Mouse (Mus musculus) hindbrain, embryonic 12.5 days (tissue): ENCODE measurements around the gene Sdk1. TPM values are rescaled to one million over a fixed set of nuclear protein-coding genes. Genes with fewer than 3 reads are reported as not detected.

ENCODE experiments used
- ATAC-seq: fragments of 200-750 bp; cut with Nextera tagmentation; 2 replicates; pipeline ENCODE4 v1.8.0; 2017; ENCODE audit warnings: moderate TSS enrichment; ENCODE audit not compliant: low FRiP score
- H3K27ac ChIP-seq: fragments of 300-500 bp; sonication (generic); 2 replicates; pipeline ENCODE4 v1.5.1; 2016; ENCODE audit warnings: mild to moderate bottlenecking
- H3K27me3 ChIP-seq: fragments of 300-500 bp; sonication (generic); 2 replicates; pipeline ENCODE4 v1.6.1; 2016; ENCODE audit warnings: mild to moderate bottlenecking
- H3K36me3 ChIP-seq: fragments of 300-500 bp; sonication (generic); 2 replicates; pipeline ENCODE4 v1.6.1; 2016; ENCODE audit warnings: mild to moderate bottlenecking
- H3K4me1 ChIP-seq: fragments of 300-500 bp; sonication (generic); 2 replicates; pipeline ENCODE4 v1.6.1; 2016
- H3K4me2 ChIP-seq: fragments of 300-500 bp; sonication (generic); replicated peaks from 2 replicates; pipeline ENCODE4 v1.6.1; 2016; ENCODE audit warnings: mild to moderate bottlenecking
- H3K4me3 ChIP-seq: fragments of 300-500 bp; sonication (generic); 2 replicates; pipeline ENCODE4 v1.5.1; 2016; ENCODE audit warnings: mild to moderate bottlenecking
- H3K9ac ChIP-seq: fragments of 300-500 bp; sonication (generic); 2 replicates; pipeline ENCODE4 v1.6.1; 2016; ENCODE audit warnings: mild to moderate bottlenecking, moderate library complexity
- H3K9me3 ChIP-seq: fragments of 300-500 bp; sonication (generic); replicated peaks from 2 replicates; pipeline ENCODE4 v1.6.1; 2016; ENCODE audit warnings: mild to moderate bottlenecking
- WGBS: fragments of 180-500 bp; shearing (Covaris S2); methylation state at CpG from one replicate; pipeline ENCODE4 v1.1.7; 2016; 5-methylcytosine and 5-hydroxymethylcytosine counted together
- polyA plus RNA-seq: library from polyadenylated mRNA; unstranded; fragments of >200 nt; fragmentation: Nextera tagmentation; extraction: Ambion mirVana; gene quantifications from 2 replicates; pipeline ENCODE4 v1.2.1, GENCODE M21; 2016

Gene Sdk1
- polyA plus RNA-seq, 1 experiment from 2014 or later = 3.5 TPM

DNA sequence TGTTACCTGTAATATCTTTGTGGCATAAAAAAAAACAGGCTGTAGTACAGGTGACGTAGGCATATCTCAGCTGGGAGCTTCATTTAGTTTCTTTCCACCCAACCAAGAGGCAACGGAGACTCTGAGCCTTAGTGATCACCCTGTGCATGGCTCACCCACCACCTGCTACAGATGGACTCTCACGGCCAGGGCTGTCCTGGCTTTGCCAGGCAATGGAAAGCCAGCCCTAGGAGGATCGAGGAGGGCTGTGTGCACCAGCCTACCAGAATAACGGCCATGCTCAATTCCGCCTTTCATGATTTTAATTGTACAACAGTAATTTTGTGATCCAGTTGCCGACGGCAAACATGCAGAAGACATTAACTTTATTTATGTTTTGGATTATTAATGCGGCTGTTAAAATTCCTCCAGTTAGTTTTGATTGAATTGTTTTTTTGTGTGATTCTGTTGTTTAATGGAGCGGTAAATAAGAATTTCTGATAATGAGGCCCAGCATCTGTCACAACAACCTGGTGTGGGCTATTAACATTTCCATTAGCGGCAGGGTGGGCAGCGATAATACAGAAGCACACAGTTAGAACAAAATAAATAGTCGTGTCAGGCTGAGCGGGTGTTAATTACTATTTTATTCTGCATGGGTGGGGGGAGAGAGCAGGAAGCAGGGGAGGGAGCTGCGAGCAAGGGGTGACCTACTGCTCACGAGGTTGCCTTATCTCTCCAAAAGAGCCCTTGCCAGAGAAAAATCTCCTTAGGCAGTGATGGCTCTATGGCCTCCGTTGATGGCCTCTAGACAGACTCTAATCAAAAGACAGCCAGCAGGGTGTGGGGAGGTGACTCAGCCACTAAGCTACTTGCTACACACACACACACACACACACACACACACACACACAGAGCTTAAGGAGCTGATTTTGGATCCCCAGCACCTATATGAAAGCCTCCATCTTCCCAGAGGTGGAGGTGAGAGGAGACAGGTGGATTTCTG lies 915.9 kb downstream of the Sdk1 start:
- H3K36me3 ChIP-seq = no peaks in the 10 kb centered on the region

DNA sequence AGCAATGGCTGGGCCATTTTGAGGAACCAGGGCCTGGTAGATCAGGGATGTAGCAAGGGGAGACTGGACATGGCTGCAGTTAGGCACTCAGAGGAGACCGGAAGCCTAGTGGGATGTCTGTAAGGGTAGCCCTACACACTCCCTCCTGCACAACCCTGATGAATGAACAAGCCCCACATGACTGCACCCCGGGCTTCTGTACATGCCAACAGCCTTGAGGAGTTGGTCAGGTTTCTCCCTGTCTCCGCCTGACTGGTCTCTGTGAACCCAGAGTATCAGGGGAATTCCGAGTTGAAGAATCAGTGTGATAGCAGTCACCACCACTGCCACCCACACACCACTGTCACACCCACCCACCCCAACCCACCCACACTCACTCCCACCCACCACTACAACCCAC lies 922.2 kb downstream of the Sdk1 start:
- no peak overlapping the region for H3K27ac ChIP-seq
- 0 out of 2 replicates have a peak, but pooled peaks cover 3% of the 10 kb centered on the region for H3K36me3 ChIP-seq
- no peak overlapping the region for H3K4me3 ChIP-seq
- H3K27me3 ChIP-seq = peaks cover 1% of the 10 kb centered on the region; the same call in 1 of the 2 replicates
- no peak overlapping the region for H3K4me2 ChIP-seq
- WGBS = 94% methylated on average over 4 of the region's 4 CpGs
- H3K9ac ChIP-seq = no peak overlapping the region
- H3K4me1 ChIP-seq = no peaks in the 10 kb centered on the region
- no peaks in the 10 kb centered on the region for H3K9me3 ChIP-seq
- no peak for ATAC-seq

More for the DNA sequence above, 915.9 kb downstream of the Sdk1 start:
- H3K4me1 ChIP-seq = no peaks in the 10 kb centered on the region
- ATAC-seq = peak; percentile 58
- H3K9ac ChIP-seq = no peak overlapping the region
- no peak overlapping the region for H3K27ac ChIP-seq
- 67% methylated on average over 17 of the region's 17 CpGs for WGBS
- peaks cover 3% of the 10 kb centered on the region; the same call in 1 of the 2 replicates for H3K27me3 ChIP-seq
- no peak overlapping the region for H3K4me3 ChIP-seq
- H3K4me2 ChIP-seq = no peak overlapping the region
- H3K9me3 ChIP-seq = no peaks in the 10 kb centered on the region

DNA sequence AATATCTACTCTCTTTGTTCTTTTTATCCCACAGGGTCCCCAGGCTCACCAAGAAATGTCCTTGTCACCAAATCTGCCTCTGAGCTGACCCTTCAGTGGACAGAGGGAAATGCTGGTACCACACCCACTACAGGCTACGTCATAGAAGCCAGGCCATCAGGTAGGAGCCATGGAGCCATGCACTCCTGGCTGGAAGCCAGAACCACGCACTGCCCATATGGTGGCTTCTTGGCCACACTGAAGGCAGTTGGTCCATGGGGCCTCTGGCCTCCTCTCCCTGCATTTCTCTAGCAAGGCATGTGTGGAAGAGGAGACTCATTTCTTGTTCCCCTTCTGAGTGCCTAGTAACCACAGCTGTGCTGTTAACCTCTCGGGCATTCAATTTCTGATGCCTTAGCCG lies 932.3 kb downstream of the Sdk1 start:
- WGBS = 78% methylated on average over 4 of the region's 4 CpGs
- 0 out of 2 replicates have a peak, but pooled peaks cover 4% of the 10 kb centered on the region for H3K9me3 ChIP-seq
- peaks cover 21% of the 10 kb centered on the region; the same call in 1 of the 2 replicates for H3K27me3 ChIP-seq
- no peak overlapping the region for H3K27ac ChIP-seq
- peaks cover 13% of the 10 kb centered on the region for H3K4me1 ChIP-seq
- H3K4me2 ChIP-seq = no peak overlapping the region
- ATAC-seq = no peak
- no peaks in the 10 kb centered on the region for H3K36me3 ChIP-seq
- no peak overlapping the region for H3K4me3 ChIP-seq
- no peak overlapping the region for H3K9ac ChIP-seq

DNA sequence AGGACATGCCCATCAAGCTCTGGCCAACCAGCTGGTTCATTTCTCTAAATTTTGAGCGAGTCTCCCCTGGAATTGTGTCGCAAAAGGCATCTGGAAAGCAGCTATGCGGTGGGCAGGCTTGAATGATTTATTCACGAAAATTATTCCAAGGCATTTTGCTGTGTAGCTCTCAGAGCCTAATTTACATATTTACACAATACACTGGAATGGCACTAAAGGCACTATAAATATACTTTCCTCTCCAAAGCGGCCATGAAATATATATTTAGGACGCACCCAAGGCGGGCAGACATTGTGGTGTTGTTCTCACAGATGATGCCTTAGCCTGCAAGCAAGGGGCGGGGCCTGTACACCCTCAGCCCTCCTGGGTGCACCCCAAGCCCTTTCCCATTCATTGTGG lies 936.9 kb downstream of the Sdk1 start:
- H3K27me3 ChIP-seq = peaks cover 36% of the 10 kb centered on the region
- H3K9me3 ChIP-seq = 0 out of 2 replicates have a peak, but pooled peaks cover 4% of the 10 kb centered on the region
- H3K4me1 ChIP-seq = peaks cover 30% of the 10 kb centered on the region
- no peak overlapping the region for H3K4me2 ChIP-seq
- WGBS = 54% methylated on average over 8 of the region's 8 CpGs
- H3K27ac ChIP-seq = peak overlapping the region; percentile 82
- no peak overlapping the region for H3K4me3 ChIP-seq
- ATAC-seq = 0 out of 2 replicates have a peak, but pooled peaks have one; percentile 5
- H3K9ac ChIP-seq = no peak overlapping the region
- H3K36me3 ChIP-seq = no peaks in the 10 kb centered on the region

DNA sequence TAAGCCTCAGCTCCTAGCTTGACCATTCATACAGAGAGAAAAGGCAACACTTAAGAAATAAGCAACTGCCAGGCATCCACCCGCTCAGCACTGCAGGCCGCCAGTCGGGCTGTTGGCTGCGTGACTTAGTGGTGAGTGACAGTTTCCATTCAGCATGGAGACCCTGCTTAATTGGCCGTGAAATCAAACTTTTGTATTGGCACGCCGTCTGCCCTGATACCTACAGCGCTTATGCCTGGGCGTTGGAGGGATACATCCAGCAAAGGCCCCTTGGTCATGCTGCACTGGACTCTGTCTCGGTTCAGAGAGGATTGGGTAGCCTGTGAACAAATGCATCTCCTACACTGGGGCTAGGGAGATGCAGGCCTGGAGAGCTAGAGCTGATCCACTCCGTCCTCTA lies 938.0 kb downstream of the Sdk1 start:
- 17% methylated on average over 11 of the region's 11 CpGs for WGBS
- H3K27me3 ChIP-seq = peaks cover 41% of the 10 kb centered on the region
- peak; percentile 79 for ATAC-seq
- H3K4me3 ChIP-seq = no peak overlapping the region
- H3K36me3 ChIP-seq = no peaks in the 10 kb centered on the region
- peak overlapping the region; percentile 67 for H3K27ac ChIP-seq
- H3K4me2 ChIP-seq = peak overlapping the region; percentile 15; the same call in 1 of the 2 replicates
- peaks cover 30% of the 10 kb centered on the region for H3K4me1 ChIP-seq
- H3K9me3 ChIP-seq = 0 out of 2 replicates have a peak, but pooled peaks cover 4% of the 10 kb centered on the region
- H3K9ac ChIP-seq = 0 out of 2 replicates have a peak overlapping the region, but pooled peaks have one; percentile 13

DNA sequence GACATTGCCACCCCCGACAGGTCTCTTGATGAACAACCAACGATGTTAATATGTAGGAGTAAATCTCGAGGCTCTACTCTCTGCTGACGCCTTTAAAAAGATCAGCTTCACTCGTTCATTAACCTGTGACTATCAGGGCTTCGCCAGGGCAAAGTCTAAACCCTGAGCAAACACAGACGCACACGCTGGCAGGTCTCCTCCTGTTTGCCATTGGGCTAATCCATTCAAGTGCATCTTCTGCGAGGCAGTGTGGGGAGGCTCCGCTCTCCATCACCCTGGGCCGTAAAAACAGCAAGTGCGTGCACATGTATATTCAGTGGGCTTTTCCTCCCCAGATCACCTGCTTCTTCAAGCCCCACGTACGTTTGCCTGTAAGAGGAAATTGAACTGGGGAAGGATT lies 940.6 kb downstream of the Sdk1 start:
- WGBS = 84% methylated on average over 14 of the region's 14 CpGs
- no peaks in the 10 kb centered on the region for H3K9me3 ChIP-seq
- H3K27ac ChIP-seq = no peak overlapping the region
- no peak overlapping the region for H3K4me3 ChIP-seq
- ATAC-seq = no peak
- H3K9ac ChIP-seq = no peak overlapping the region
- peaks cover 30% of the 10 kb centered on the region for H3K4me1 ChIP-seq
- H3K4me2 ChIP-seq = no peak overlapping the region
- H3K27me3 ChIP-seq = peaks cover 33% of the 10 kb centered on the region
- H3K36me3 ChIP-seq = no peaks in the 10 kb centered on the region

DNA sequence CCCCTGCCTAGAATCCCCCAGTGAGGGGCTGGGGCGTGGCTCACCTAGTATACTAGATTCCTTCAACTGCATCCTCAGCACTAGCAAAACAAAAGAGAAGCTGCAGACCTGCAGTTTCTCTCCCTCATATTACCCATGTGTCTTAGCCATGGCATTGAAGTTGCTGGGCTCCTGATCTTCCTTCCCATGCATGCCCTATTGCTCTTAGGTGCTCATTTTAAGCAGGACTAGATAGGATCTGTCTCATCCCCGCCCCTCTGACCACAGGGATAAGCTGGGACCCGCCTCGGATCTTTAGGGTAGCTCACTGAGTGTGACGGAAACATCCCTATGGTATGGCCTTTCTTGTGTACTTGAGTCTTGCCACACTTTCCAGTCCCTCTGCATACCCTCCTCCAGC lies 947.5 kb downstream of the Sdk1 start:
- Histone ChIP-seq H3K27ac (no peak overlapping the region), H3K4me2 (no peak overlapping the region), H3K9ac (no peak overlapping the region), H3K4me1 (no peaks in the 10 kb centered on the region), H3K36me3 (no peaks in the 10 kb centered on the region), H3K27me3 (peaks cover 3% of the 10 kb centered on the region; the same call in 1 of the 2 replicates), H3K9me3 (no peaks in the 10 kb centered on the region), H3K4me3 (no peak overlapping the region)
- no peak for ATAC-seq
- 73% methylated on average over 5 of the region's 5 CpGs for WGBS

DNA sequence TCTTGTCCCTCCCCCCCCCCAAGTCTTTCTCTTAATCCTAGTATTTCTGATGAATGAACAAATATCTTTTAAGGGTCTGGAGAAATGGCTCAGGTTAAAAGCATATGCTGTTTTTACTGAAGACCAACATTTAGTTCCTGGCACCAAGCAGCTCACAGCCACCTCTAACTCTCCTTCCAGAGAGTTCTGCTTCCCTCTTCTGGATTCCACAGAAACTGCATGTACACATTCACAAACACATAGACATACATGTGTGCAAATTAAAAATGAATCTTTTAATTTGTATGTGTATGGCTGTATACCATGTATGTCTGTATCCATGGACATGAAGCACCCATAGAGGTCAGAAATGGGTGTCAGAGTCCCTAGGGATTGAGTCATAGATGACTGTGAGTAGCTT lies 968.6 kb downstream of the Sdk1 start:
- H3K4me2 ChIP-seq = no peak overlapping the region
- no peak overlapping the region for H3K27ac ChIP-seq
- no peaks in the 10 kb centered on the region for H3K36me3 ChIP-seq
- no peak for ATAC-seq
- H3K9ac ChIP-seq = no peak overlapping the region
- H3K4me3 ChIP-seq = no peak overlapping the region
- no peaks in the 10 kb centered on the region for H3K4me1 ChIP-seq
- no peaks in the 10 kb centered on the region for H3K27me3 ChIP-seq
- no peaks in the 10 kb centered on the region for H3K9me3 ChIP-seq

DNA sequence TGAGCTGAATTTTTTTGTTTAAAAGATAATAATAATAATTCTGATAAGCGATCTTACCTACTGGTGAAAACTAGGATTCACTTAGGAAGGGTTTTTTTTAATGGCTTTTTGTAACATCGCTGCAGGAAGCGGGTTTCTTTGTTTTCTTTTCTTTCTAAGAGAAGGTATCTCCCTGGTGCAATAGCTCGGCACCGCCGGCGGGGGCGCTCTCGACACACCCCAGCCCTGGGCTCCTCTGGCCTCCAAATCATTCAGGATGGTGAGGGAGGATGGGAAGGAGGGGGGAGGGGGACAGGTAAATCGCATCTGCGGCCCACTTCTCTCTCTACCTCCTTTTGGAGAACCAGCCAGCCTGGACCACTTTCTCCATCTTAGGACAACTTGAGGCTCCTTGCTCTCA lies 971.0 kb downstream of the Sdk1 start:
- Histone ChIP-seq H3K9me3 (no peaks in the 10 kb centered on the region), H3K4me1 (no peaks in the 10 kb centered on the region), H3K36me3 (no peaks in the 10 kb centered on the region), H3K4me2 (no peak overlapping the region), H3K9ac (no peak overlapping the region), H3K27me3 (no peaks in the 10 kb centered on the region), H3K27ac (no peak overlapping the region), H3K4me3 (no peak overlapping the region)
- WGBS = 60% methylated on average over 11 of the region's 11 CpGs
- no peak for ATAC-seq

DNA sequence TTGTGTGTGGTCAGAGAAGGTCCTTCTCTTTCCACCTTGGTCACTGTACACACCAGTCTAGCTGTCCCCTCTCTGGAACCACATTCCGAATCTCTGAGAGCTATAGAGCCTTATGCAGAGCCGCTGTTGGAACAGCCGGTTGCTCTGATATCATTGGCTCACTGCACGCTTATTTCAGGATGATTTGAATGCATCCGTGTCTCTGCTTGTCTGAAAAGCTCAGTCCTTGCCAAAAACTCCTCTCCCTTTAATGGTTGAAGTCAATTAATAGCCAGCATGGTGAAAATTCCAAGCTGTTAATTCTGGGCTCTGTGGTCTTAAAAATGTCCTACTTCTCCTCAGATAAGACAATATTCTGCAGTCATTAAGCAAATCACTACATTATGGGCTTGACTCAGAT lies 974.7 kb downstream of the Sdk1 start:
- Histone ChIP-seq H3K36me3 (no peaks in the 10 kb centered on the region), H3K9ac (no peak overlapping the region), H3K4me2 (no peak overlapping the region), H3K27ac (no peak overlapping the region), H3K4me1 (no peaks in the 10 kb centered on the region), H3K27me3 (no peaks in the 10 kb centered on the region), H3K4me3 (no peak overlapping the region), H3K9me3 (0 out of 2 replicates have a peak, but pooled peaks cover 7% of the 10 kb centered on the region)
- ATAC-seq = no peak
- WGBS = 83% methylated on average over 5 of the region's 5 CpGs

DNA sequence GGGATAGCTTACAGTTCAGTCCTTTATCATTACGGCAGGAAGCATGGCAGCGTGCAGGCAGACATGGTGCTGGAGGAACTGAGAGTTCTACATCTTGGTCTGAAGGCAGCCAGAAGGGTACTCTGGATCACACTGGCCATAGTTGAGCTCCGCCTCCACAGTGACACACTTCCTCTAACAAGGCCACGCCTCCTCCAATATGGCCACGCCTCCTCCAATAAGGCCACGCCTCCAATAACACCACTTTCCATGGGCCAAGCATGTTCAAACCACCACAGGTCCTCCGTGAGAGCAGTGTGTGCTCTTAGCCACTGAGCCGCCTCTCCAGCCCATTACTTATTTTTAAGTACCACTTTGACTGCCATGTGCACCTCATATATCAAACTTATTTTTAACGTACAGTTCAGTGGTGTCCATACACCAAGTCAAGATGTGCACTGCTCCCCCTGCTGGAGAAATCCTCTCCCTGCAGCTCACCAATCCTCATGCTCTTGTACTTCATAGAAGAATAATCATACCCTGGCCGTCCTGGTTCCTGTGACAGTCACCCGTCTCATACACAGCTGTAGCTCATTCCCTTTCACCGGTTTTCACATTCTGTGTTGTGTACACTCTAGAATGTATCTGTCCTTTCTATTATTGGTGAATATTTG lies 979.7 kb downstream of the Sdk1 start:
- 93% methylated on average over 12 of the region's 12 CpGs for WGBS
- H3K4me3 ChIP-seq = no peak overlapping the region
- H3K9ac ChIP-seq = no peak overlapping the region
- H3K9me3 ChIP-seq = 0 out of 2 replicates have a peak, but pooled peaks cover 7% of the 10 kb centered on the region
- H3K4me1 ChIP-seq = 0 out of 2 replicates have a peak, but pooled peaks cover 2% of the 10 kb centered on the region
- no peaks in the 10 kb centered on the region for H3K36me3 ChIP-seq
- H3K4me2 ChIP-seq = no peak overlapping the region
- H3K27ac ChIP-seq = no peak overlapping the region
- no peaks in the 10 kb centered on the region for H3K27me3 ChIP-seq
- ATAC-seq = no peak
